Mouse (Mus musculus): ENCODE data around the gene Slitrk3. TPM values are rescaled to one million over a fixed set of nuclear protein-coding genes. Genes with fewer than 3 reads are reported as not detected.
"Not testable (repeated sequence)": the region's sequence is repeated elsewhere in the genome, so short reads cannot be mapped to it uniquely, and the experiment has no call there.

Slitrk3 gene
- 0.18 and 0.27 TPM in 2 replicates for polyA plus RNA-seq (2016; fragmentation: Nextera tagmentation; extraction: Ambion mirVana)

- DNase-seq (ENCODE audit: extremely low spot score, low spot score) = peak; percentile 52
- peak within 1 kb of the TSS; percentile 67 for H3K4me3 ChIP-seq
- H3K27me3 ChIP-seq (ENCODE audit: poor library complexity, severe bottlenecking) = peaks cover 70% of the 10 kb centered on the region
- peaks cover 18% of the 10 kb centered on the region for H3K4me1 ChIP-seq
- no peaks in the 10 kb centered on the region for H3K9me3 ChIP-seq
- H3K36me3 ChIP-seq (replicated peaks) = no peaks in the 10 kb centered on the region
- H3K27ac ChIP-seq = 0 out of 2 replicates have a peak within 1 kb of the TSS, but pooled peaks have one; percentile 58
- WGBS = 0% methylated on average over 43 of the region's 44 CpGs
Observed at GRCm38 (mm10) chr3:73057197-73057811, at the start of gene Slitrk3. Gene Slitrk3 (minus strand): TSS chr3:73057803.

GRCm38 (mm10) chr3:73094445-73094844 lies 36.8 kb upstream of the Slitrk3 start:
- 98% methylated on average over 2 of the region's 2 CpGs for WGBS
- DNase-seq (ENCODE audit: extremely low spot score, low spot score); H3K9me3 ChIP-seq; H3K36me3 ChIP-seq (replicated peaks); H3K4me3 ChIP-seq; H3K4me1 ChIP-seq; H3K27ac ChIP-seq; H3K27me3 ChIP-seq (ENCODE audit: poor library complexity, severe bottlenecking): not testable (repeated sequence)

- H3K27me3 ChIP-seq (ENCODE audit: poor library complexity, severe bottlenecking) = no peaks in the 10 kb centered on the region
- DNase-seq (ENCODE audit: extremely low spot score, low spot score) = no peak
- no peaks in the 10 kb centered on the region for H3K9me3 ChIP-seq
- WGBS = 77% methylated on average over 5 of the region's 5 CpGs
- H3K4me1 ChIP-seq = no peaks in the 10 kb centered on the region
- no peaks in the 10 kb centered on the region for H3K36me3 ChIP-seq (replicated peaks)
- H3K27ac ChIP-seq = no peak overlapping the region
- no peak overlapping the region for H3K4me3 ChIP-seq
Observed at GRCm38 (mm10) chr3:73084620-73085019, 27.0 kb upstream of the Slitrk3 start.

GRCm38 (mm10) chr3:73065823-73066755 lies 8.5 kb upstream of the Slitrk3 start:
- 9% methylated on average over 20 of the region's 20 CpGs for WGBS
- Histone ChIP-seq H3K27me3 (ENCODE audit: poor library complexity, severe bottlenecking) (no peaks in the 10 kb centered on the region), H3K4me3 (peak overlapping the region; percentile 47), H3K4me1 (no peaks in the 10 kb centered on the region), H3K36me3 (replicated peaks) (no peaks in the 10 kb centered on the region), H3K27ac (no peak overlapping the region), H3K9me3 (no peaks in the 10 kb centered on the region)
- peak; percentile 72 for DNase-seq (ENCODE audit: extremely low spot score, low spot score)

GRCm38 (mm10) chr3:73058190-73058589 lies 587 bp upstream of the Slitrk3 start:
- Histone ChIP-seq H3K36me3 (replicated peaks) (no peaks in the 10 kb centered on the region), H3K27ac (no peak overlapping the region), H3K4me1 (peaks cover 15% of the 10 kb centered on the region), H3K27me3 (ENCODE audit: poor library complexity, severe bottlenecking) (peaks cover 61% of the 10 kb centered on the region), H3K4me3 (peak overlapping the region; percentile 67), H3K9me3 (no peaks in the 10 kb centered on the region)
- 20% methylated on average over 4 of the region's 4 CpGs for WGBS
- DNase-seq (ENCODE audit: extremely low spot score, low spot score) = no peak

- WGBS = under 1% methylated on average over 32 of the region's 32 CpGs
- H3K9me3 ChIP-seq = no peaks in the 10 kb centered on the region
- peak; percentile 28 for DNase-seq (ENCODE audit: extremely low spot score, low spot score)
- H3K27me3 ChIP-seq (ENCODE audit: poor library complexity, severe bottlenecking) = peaks cover 73% of the 10 kb centered on the region
- peaks cover 18% of the 10 kb centered on the region for H3K4me1 ChIP-seq
- peak overlapping the region; percentile 67 for H3K4me3 ChIP-seq
- H3K36me3 ChIP-seq (replicated peaks) = no peaks in the 10 kb centered on the region
- no peak overlapping the region for H3K27ac ChIP-seq
Observed at GRCm38 (mm10) chr3:73056492-73057196, 959 bp downstream of the Slitrk3 start.

GRCm38 (mm10) chr3:73056044-73056438 lies 1.6 kb downstream of the Slitrk3 start:
- H3K36me3 ChIP-seq (replicated peaks) = no peaks in the 10 kb centered on the region
- 26% methylated on average over 5 of the region's 5 CpGs for WGBS
- no peaks in the 10 kb centered on the region for H3K9me3 ChIP-seq
- no peak overlapping the region for H3K4me3 ChIP-seq
- no peak overlapping the region for H3K27ac ChIP-seq
- peaks cover 73% of the 10 kb centered on the region for H3K27me3 ChIP-seq (ENCODE audit: poor library complexity, severe bottlenecking)
- H3K4me1 ChIP-seq = peaks cover 18% of the 10 kb centered on the region
- no peak for DNase-seq (ENCODE audit: extremely low spot score, low spot score)

- peaks cover 73% of the 10 kb centered on the region for H3K27me3 ChIP-seq (ENCODE audit: poor library complexity, severe bottlenecking)
- H3K4me1 ChIP-seq = peaks cover 18% of the 10 kb centered on the region
- DNase-seq (ENCODE audit: extremely low spot score, low spot score) = no peak
- WGBS = 27% methylated on average over 7 of the region's 7 CpGs
- H3K27ac ChIP-seq = no peak overlapping the region
- H3K9me3 ChIP-seq = no peaks in the 10 kb centered on the region
- no peaks in the 10 kb centered on the region for H3K36me3 ChIP-seq (replicated peaks)
- no peak overlapping the region for H3K4me3 ChIP-seq
Observed at GRCm38 (mm10) chr3:73055399-73056043, 2.1 kb downstream of the Slitrk3 start.

- under 1% methylated on average over 26 of the region's 26 CpGs for WGBS
- peaks cover 64% of the 10 kb centered on the region for H3K27me3 ChIP-seq (ENCODE audit: poor library complexity, severe bottlenecking)
- peak overlapping the region; percentile 71 for H3K27ac ChIP-seq
- peak overlapping the region; percentile 53 for H3K4me3 ChIP-seq
- H3K36me3 ChIP-seq (replicated peaks) = no peaks in the 10 kb centered on the region
- no peaks in the 10 kb centered on the region for H3K9me3 ChIP-seq
- peaks cover 18% of the 10 kb centered on the region for H3K4me1 ChIP-seq
- peak; percentile 38 for DNase-seq (ENCODE audit: extremely low spot score, low spot score)
Observed at GRCm38 (mm10) chr3:73053451-73053931, 4.1 kb downstream of the Slitrk3 start.

GRCm38 (mm10) chr3:73046248-73046647 lies 11.4 kb downstream of the Slitrk3 start:
- H3K27me3 ChIP-seq (ENCODE audit: poor library complexity, severe bottlenecking) = no peaks in the 10 kb centered on the region; the same call in 1 of the 2 replicates
- H3K27ac ChIP-seq = no peak overlapping the region
- DNase-seq (ENCODE audit: extremely low spot score, low spot score) = peak; percentile 64
- 12% methylated on average over 3 of the region's 3 CpGs for WGBS
- H3K4me1 ChIP-seq = no peaks in the 10 kb centered on the region
- H3K36me3 ChIP-seq (replicated peaks) = no peaks in the 10 kb centered on the region
- H3K4me3 ChIP-seq = no peak overlapping the region
- no peaks in the 10 kb centered on the region for H3K9me3 ChIP-seq

- Histone ChIP-seq H3K9me3 (no peaks in the 10 kb centered on the region), H3K27me3 (ENCODE audit: poor library complexity, severe bottlenecking) (no peaks in the 10 kb centered on the region), H3K4me3 (no peak overlapping the region), H3K27ac (no peak overlapping the region), H3K36me3 (replicated peaks) (no peaks in the 10 kb centered on the region), H3K4me1 (no peaks in the 10 kb centered on the region)
- DNase-seq (ENCODE audit: extremely low spot score, low spot score) = no peak
Observed at GRCm38 (mm10) chr3:73042256-73042655, 15.3 kb downstream of the Slitrk3 start.

GRCm38 (mm10) chr3:73006045-73006444 lies 51.6 kb downstream of the Slitrk3 start:
- H3K36me3 ChIP-seq (replicated peaks) = no peaks in the 10 kb centered on the region
- 0 out of 2 replicates have a peak, but pooled peaks cover 6% of the 10 kb centered on the region for H3K4me1 ChIP-seq
- no peaks in the 10 kb centered on the region for H3K27me3 ChIP-seq (ENCODE audit: poor library complexity, severe bottlenecking)
- no peak overlapping the region for H3K4me3 ChIP-seq
- no peaks in the 10 kb centered on the region for H3K9me3 ChIP-seq
- no peak overlapping the region for H3K27ac ChIP-seq
- DNase-seq (ENCODE audit: extremely low spot score, low spot score) = no peak
- WGBS = 8% methylated on average over 5 of the region's 6 CpGs
